Mouse (Mus musculus): ENCODE measurements around the gene Gigyf1.

Gigyf1 gene

DNA sequence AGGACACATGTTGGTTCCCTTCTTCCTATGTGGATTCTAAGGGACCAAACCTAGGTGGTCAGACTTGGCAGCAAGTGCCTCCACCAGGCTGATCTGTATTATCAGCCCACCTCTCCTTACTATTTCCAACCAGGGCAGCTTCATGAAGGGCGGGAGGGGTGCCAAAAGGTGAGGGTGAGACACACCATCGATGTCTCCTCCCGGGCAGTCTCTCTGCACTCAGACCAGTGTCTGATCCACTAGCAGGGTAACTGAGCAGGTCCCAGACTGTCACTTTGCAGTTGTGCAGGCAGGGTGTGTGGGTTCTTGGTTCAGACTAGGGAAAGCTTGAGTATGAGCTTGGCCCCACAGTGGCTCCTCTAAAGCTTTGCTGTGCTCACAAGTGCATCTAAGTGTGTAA lies 3.5 kb upstream of the Gigyf1 start:
- no peak for DNase-seq

DNA sequence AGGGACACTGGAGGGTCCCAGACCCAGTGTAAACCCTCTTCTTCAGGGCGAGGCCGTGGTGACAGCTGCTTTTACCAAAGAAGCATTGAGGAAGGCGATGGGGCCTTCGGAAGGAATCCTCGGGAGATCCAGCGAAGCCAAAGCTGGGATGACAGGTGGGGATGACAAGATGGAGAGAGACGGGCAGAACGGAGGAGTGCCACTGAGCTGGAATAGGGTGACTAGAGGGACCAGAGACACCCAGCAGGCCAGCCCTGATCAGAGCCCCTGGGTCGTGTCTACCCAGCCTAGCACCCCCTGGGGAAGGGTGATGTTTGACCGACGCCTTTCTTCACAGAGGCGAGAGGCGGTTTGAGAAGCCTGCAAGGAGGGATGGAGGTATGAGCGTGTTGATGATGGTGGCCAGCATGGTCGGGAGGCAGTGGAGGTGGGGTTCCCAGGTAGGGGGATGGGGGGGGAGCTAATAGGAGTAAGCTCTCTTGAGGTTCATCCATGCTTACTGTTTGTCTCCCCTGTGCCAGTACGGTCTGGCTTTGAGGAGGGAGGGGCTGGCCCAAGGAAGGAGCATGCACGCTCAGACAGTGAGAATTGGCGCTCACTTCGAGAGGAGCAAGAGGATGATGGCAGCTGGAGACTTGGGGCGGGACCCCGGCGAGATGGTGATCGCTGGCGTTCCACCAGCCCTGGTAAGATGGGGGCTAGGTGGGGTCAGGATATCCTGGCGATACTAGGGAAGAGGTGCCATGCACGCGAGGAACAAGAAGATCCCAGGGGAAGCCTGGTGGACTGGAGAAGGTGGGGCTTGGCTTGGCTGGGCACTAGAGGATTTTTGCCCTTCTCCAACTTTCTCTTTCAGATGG lies 1.6 kb downstream of the Gigyf1 start:
- DNase-seq: no peak

DNA sequence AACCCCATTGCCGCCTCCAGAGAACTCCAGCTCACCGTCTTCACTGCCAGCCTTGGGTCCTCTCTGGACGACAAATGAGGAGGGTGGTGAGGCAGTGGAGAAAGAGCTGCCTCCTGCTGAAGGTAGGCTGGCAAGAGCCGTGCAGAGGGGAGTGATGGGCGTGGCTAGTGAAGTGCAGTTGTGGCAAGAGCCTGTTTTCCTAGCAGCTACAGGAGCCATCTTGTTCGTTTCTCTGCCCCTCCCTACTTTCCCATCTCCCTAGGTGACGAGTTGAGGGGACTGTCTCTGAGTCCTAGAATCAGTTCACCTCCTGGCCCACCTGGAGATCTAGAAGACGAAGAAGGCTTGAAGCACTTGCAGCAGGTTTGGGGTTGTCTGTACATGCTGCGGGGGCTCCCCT lies 3.5 kb downstream of the Gigyf1 start:
- DNase-seq: no peak

DNA sequence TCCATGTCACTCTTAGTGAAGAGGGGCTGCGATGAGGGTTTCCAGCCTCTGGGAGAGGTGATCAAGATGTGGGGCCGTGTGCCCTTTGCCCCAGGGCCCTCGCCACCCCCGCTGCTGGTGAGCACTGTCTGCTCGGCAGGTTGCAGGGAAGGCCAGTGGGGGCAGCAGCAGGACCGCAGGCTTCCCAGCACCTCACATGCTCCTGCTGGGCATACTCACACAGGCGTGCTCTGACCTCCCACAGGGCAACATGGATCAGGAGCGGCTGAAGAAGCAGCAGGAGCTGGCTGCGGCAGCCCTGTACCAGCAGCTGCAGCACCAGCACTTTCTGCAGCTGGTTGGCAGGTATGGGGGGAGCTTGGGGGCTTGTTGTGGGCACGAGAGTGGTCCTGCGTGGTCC lies 4.4 kb downstream of the Gigyf1 start:
- no peak for DNase-seq

DNA sequence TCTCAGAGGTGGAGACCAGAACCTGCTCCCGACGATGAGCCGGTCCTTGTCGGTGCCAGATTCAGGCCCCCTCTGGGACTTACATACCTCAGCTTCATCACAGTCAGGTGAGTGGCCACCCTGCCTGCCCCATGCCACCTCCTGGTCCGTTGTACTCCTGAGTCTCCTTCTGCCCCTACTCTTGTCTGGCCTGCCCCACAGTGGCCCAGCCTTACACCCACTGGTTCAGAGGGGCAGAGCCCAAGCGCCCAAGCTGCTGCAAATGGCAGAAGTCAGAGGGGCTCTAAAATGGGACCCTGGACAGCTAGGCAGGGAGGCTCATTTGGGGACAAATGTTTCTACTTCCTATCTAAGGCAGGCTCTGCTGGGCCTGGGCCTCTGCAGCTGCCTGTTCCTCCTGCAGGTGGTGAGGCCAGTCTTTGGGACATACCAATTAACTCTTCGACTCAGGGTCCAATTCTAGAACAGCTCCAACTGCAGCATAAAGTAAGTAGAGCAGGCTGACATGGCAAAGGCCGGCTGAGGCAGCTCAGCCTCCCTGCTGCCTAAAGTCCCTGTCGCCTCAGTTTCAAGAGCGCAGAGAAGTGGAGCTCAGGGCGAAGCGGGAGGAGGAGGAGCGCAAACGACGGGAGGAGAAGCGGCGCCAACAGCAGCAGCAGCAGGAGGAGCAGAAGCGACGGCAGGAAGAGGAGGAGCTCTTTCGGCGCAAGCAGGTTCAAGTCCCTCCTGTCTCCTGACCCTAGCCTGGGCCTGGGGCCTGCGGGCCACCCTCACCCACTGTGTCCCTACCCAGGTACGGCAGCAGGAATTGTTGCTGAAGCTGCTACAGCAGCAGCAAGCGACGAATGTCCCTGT lies 5.3 kb downstream of the Gigyf1 start:
- DNase-seq: no peak

DNA sequence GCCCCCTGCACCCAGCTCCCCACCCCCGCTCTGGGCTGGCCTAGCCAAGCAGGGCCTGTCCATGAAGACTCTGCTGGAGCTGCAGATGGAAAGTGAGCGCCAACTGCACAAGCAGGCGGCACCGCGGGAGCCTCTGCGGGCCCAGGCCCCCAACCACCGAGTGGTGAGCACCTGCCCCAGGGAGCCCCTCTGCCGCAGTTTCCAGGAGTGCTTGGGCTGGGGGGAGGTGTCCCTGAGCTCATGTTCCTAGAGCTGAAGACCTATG lies 5.8 kb downstream of the Gigyf1 start:
- no peak for DNase-seq

DNA sequence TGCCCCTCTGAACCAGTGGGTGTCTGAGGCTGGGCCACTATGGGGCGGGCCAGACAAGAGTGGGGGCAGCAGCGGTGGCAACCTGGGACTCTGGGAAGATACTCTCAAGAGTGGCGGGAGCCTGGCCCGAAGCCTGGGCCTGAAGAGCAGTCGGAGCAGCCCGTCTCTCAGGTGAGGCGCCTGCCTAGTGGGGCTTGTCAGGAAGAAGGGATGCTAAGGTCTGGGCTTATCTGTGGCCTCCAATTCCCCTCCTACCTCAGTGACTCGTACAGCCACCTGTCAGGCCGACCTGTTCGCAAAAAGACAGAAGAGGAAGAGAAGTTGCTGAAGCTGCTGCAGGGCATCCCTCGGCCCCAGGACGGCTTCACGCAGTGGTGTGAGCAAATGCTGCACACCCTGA lies 6.3 kb downstream of the Gigyf1 start:
- no peak for DNase-seq

DNA sequence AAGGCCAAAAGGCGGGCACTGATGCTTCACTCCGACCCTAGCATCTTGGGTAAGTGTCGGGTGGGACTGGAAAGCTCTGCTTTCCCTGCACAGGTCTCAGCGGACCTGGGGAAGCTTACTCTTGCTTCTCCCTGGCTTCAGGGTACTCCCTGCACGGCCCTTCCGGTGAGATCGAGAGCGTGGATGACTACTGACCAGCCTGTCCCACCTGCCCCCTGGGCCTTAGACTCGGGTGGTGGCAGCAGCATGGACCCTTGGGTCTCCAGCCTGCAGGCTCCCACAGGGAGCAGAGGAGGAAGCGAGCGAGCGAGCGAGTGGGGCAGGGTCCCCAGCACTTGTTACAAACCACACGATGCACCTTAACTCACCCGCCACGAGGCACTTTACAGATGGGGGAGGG lies 7.2 kb downstream of the Gigyf1 start:
- DNase-seq: no peak

DNA sequence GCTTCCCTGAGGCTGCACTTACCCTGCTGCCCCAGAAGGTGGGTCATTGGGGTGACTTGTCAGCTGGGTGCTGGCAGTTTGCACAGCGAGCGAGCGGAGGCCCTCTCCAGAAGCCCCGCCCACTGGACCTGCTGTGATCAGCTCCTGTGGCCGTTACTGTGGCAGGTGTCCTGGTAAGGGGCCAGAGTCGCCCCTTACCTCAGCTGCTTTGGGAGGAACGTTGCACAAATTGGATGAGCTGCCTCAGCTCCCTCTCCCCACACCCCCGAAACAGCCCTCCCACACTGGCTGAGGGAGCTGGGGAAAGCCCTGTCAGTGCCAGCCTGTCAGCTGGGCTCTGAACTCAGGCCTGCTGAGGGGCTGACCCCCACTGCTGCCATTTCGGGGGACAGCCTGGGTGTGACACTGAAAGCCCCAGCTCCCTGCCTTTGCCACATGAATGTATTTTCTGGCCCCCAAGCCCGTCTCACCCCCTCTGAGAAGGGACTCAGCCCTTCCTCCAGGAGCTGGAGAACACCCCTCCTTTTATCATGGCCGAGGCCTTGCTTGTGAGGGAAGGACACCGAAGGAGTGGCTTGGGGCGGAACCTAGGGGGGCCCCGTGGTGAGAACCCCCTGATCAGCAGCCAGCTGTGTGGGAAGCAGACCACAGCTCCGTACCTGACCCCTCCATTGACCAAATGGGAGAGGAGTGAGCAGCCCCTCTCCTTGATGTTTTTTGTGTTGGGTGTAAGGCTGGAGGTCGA lies 8.0 kb downstream of the Gigyf1 start:
- DNase-seq: peak; percentile 74

DNA sequence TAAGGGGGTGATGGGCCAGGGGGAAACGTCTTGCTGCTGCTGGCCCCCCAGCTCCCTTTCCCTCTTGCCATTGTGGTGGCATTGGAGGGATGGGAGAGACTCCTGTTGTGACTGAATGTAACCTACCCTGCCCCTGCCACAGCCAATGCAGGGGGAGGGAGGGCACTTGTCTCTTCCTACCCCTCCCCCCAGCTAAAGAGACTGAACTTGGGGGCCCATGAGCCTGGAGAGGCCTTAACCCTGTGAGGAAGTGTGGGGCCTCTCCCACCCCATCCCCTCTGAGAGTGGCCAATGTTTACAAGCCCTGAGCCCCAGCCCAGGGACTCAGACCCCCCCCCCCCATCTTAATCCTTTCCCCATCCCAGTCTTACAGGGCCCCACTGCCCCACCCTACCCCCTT lies 9.1 kb downstream of the Gigyf1 start:
- no peak for DNase-seq

DNA sequence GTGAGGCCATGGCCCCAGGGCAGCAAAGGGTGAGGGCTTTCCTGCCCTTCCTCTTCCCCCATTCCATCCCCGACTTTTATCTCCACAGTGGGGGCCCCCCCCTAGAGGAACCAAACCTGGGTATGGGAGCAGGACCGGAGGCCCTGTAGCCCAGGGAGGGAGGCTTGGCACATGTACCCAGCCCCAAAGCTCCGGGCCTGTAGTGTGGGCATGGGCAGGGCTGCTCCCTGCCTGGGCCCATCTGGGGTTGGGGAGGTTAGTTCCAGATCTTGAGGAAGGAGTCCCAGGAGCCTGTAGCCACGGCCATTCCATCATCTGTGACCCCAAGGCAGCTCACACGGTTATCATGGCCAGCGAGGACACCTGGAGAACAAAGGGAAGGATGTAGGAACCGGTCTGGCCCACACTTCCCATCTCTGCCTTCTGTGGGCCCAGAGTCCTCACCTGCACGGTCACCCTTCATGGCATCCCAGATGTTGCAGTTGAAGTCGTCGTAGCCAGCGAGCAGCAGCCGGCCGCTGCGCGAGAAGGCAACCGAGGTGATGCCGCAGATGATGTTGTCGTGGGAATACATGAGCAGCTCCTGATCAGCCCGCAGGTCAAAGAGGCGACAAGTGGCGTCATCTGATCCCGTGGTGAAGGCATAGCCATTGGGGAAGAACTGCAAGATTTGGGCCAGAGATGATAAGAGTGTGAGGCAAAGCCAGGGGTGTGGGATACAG lies 10.1 kb downstream of the Gigyf1 start:
- DNase-seq: no peak

DNA sequence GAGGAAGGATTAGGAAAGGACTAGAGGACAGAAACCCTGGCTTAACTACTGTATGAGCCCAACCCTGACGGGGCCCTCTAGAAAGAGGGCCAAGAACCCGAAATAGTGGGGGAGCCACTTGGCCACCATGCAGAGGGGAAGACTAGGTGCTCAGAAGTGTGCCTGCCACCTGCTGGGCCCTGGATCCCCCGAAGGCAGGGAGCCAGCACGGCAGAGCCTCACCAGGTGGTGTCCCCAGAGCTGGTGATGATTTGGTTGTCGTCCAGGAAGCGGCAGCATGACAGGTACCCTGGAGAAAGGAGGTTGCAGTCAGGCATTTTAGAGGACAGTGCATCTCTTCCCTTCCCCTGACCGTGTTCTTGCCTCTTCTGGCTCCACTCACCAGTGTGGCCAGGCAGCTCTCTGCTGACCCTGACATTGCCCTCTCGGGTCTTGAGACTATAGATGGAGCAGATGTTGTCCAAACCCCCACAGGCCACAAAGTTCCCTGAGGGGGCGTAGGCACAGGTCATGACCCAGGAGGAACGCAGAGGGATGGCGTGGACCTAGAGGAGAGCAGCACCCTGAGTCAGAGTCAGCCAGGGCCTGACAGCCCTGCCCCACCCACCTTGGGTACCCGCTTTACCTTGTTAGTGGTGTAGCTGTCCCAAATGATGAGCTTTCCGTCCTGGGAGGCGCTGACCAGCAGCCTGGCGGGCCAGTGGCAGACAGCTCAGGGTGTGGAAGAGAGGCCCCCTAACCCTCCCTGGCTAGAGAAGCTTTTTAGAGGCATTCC lies 11.1 kb downstream of the Gigyf1 start:
- DNase-seq: no peak

DNA sequence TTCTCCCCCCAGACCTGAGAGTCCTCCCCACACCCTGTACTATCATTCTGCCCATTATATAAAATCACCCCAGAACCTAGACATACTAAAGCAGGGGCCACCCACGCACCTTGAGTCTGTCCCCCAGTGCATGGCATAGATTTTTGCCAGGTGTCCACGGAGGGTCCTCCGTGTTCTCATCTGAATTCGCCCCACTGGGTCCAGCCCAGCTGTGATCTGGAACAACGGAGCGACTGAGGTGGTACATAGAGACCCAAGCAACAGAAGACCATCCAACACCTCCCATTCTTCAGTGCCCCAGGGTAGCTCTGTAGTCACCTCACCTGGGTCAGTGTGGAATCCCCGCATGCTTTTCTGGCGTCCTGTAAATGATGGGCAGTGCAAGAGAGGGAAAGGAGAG lies 11.7 kb downstream of the Gigyf1 start:
- DNase-seq: no peak

DNA sequence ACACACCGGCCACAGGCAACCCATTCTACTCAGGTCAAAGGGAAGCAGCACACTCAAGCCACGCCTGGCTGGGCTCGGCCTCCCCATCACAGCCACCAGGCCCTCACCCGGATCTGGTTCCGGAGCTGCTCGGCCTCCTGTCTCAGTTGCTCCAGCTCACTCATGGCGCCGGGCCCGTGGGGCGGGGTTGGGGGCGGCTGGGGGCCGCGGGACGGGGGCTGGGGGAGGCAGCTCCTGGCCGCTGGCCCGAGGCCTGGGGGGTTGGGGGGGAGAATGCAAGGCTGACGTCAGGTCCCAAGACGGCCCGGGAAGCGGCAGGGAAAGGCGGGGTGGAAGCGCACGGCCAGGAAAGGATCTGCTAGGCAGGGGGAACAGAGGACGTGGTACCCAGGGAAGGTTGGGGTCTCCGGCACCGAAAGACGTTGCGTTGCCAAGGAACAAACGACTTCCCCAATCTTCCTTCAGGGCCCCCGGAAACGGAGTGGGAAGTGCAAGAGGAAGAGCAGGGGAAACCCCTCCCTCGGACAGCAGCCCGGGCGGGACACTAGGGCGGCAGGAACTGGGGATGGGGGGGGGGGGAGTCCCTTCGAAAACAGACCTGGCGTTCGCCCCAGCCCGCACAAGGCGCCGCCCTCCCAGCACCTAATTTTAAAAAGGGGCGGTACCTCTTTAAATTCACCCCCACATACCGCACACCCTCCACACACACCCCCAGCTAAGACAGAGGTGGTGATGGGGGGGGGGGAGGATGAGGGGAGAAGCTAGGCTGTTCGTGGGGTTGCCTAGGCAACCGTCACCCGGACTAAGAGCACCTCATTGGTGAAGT lies 12.5 kb downstream of the Gigyf1 start:
- peak; percentile 72 for DNase-seq

DNA sequence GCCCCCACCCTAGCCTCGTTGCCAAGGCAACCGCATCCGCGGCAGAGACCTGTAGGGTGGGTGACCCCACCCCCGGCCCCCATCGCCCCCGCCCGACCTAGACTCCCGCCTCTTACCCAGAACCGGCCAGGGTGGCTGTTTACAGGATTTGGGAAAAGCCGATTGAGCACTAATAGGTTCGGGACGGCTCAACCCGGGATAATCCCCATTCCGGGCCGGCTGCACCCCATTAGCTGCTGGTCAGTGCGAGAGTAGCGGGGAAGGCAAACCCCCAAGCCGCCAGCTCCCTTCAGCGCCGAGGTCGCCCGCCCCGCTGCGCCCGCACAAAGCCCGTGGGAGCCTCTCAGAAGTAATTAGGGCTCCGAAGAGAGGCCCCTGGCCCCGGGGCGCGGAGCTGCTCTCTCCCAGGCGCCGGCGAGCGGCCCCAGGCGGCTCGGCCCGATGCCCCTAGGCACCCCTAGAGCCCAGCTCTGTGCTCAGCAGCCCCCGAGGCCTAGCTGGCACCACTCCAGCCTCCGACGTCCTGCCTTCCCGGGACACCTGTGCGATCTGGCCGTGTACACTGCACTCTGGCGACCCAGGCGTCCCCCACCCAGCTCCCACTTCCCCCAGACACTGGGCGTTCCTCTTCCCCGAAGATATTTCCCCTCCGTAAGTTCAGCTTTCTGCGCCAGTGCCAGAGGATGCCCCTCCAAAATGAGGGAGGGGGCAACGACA lies 13.2 kb downstream of the Gigyf1 start:
- DNase-seq: peak; percentile 57

DNA sequence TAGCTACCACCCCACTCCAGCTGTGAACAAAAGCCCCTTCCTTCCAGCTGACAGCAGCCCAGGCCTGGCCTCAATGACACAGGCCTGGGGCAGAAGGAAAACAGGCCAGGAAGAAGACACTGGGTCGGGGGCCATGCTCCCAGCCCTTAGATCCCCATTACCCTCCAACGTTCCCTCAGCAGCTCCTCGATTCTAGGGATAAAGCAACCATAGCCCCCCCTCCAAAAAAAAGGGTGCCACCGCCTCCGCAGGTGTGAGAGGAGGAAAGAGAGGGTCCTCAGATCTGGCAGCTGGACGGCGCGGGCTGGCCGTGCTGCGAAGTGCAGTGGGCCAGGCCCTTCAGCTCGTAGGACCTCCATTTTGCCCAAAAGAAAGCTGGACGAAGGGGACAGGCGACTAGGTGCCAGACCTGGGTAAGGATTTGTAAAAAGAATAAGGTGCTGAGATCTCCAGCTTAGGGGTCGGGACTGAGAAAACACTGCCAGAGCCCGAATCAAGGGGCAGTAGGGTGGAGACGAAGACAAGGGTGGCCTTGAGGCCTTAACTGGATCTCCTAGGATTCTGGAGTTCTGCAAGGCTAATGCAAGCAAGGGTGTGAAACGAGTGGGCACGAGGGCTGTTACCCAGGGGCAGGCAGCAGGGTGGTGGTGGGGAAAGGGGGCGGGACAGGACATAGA lies 13.9 kb downstream of the Gigyf1 start:
- DNase-seq: peak; percentile 44

DNA sequence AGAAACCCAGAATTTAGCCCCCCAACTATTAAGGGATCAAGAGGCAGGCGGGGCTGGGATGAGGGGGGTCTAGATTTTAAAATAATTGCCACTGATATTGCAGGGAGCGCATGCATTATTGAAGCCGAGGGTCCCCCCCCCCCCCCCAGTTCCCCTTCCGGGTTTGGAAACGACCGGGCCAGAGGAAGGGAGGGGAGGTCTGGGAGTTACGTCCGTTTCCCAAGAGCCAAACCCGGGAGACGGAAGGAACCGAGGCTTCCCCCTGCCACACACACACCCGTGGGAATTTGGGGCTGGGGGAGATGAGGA lies 14.4 kb downstream of the Gigyf1 start:
- DNase-seq: no peak

DNA sequence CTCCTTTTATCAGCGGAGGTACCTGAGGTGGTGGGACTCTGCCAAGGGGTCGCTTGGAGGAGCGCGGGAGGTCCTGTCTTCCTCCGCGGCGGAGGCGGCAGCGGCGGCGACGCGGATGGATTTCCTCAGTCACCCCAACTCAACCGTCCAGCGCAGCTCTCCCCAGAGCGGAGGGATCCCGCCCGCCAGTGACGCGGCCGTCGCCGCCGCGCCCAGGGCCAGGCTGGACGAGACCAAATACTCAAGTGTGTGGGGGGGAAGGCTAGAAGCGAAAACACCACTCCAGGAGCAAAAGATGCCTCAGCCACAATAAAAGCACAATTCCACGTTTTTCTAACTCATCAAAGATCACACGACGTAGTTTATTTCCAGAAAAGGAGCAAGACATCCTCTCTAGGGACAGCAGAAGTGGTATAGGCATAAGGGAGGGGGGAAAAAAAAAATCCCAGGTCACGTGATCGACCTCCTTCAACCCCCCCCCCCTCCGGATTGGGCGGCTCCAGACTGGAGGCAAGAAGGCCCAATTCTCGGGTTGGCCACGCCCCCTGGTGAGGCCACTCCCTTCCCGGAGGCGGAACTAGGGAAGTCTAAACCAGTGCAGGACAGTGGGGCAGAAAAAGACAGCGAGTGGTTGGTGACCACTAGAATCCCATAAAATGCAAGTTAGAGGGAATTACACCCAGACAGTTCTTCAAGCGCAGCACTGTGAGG lies 14.9 kb downstream of the Gigyf1 start, which contains the start of the genes Epo and Gnb2:
TSS of gene Epo (minus strand) at position 126 of the 711 bp plus-strand sequence.
TSS of gene Gnb2 (minus strand) at position 394 of the 711 bp plus-strand sequence.
- DNase-seq: peak; percentile 100

DNA sequence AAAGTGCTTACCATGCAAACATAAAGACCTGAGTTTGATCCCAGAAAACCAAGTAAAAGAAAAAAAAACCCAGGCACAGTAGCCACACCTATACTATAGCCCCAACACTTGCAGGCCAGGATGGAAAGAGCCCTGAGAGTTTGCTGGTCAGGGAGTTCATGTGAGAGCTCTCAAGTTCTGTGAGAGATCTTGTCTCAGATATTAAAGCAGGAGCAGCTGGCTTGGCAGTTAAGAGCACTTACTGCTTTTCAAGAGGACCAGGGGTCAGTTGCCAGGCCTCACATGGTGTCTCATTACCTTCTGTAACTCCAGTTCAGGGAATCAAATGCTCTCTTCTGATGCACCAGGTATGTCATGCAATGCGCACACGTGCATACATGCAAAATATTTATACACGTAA lies 16.4 kb downstream of the Gigyf1 start:
- DNase-seq: no peak

Data from liver (tissue).